In the genomic region with DNA sequence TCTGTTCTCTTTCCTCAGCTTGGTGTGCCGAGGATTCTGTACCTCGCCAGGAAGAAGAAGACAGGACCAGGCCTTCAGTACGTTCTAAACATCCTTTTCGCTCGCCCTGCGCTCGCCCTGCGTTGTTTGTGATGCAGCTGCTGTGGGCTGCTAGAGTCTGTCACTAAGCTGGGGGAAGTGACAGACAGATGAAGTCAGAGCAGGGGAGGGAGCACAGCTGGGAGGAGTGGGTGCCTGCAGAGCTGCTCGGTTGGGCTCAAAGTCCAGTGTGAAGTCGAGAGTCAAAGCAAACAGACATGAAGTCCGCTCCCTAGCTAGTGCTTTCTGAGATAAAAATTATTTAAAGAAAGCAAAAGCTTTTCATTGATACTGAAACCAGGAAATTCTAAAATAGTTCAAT, we compare ENCODE assay signal across 16 mouse cellular contexts. TPM values are rescaled to one million over a fixed set of nuclear protein-coding genes. Genes with fewer than 3 reads are reported as not detected.
A peak's percentile ranks its signal among the peaks of the same experiment; 100 is the strongest.
DNase-seq lines count a peak whose midpoint lies in the region; ATAC-seq lines count a peak whose summit lies in the region.
"Had no signal": no experiment of that assay in that cellular context is flagged by ENCODE, and none has a peak within 500 bp of the region (broad histone marks: within the 10 kb centered on the region; RNA-seq: fewer than 3 reads in every experiment).

No protein-coding gene starts in this region.

- WGBS in intestine, embryonic 14.5 days: 82% methylated on average over 11 of the region's 11 CpGs
- WGBS in liver, embryonic 16.5 days (ENCODE audit: insufficient replicate concordance): 69% methylated on average over 11 of the region's 11 CpGs

- H3K9me3 ChIP-seq in intestine, embryonic 14.5 days (ENCODE audit: control insufficient read depth, low read length): no peaks in the 10 kb centered on the region
- H3K9me3 ChIP-seq in liver, embryonic 16.5 days (replicated peaks; ENCODE audit: control insufficient read depth, low read length): no peaks in the 10 kb centered on the region
- H3K9me3 ChIP-seq: hindbrain, embryonic 13.5 days had no signal

- peak; percentile 5 for DNase-seq in adrenal gland, postnatal 10 days
- DNase-seq in adrenal gland, adult (ENCODE audit: inconsistent age in 2 of 2, low spot score in 1 of 2): no peak
- peak; percentile 59 for DNase-seq in intestine, embryonic 14.5 days (ENCODE audit: low spot score)
- DNase-seq in kidney, postnatal 4 days: peak; percentile 8 to 41
- DNase-seq in right cerebral cortex, adult 18-20 months: no peak
- no peak for DNase-seq in cerebellum, adult 11 months
- DNase-seq in frontal cortex, postnatal 10 days (ENCODE audit: low spot score in 2 of 2): no peak
- DNase-seq: cerebellum, adult 2 months; heart, adult 18-20 months; right cerebral cortex, postnatal 25 days; thymus, postnatal 25 days had no signal

- H3K36me3 ChIP-seq in intestine, embryonic 14.5 days (ENCODE audit: control insufficient read depth, insufficient read depth, low read length): peaks cover 73% of the 10 kb centered on the region
- H3K36me3 ChIP-seq in liver, embryonic 16.5 days (ENCODE audit: control insufficient read depth, insufficient read depth): peaks cover 14% of the 10 kb centered on the region

- H3K27ac ChIP-seq in intestine, embryonic 14.5 days (ENCODE audit: low read depth): no peak overlapping the region
- 0 out of 2 replicates have a peak overlapping the region, but pooled peaks have one; percentile 48 for H3K27ac ChIP-seq in liver, embryonic 16.5 days (ENCODE audit: low read length)
- H3K27ac ChIP-seq: hindbrain, embryonic 13.5 days had no signal

- peaks cover 5% of the 10 kb centered on the region; the same call in 1 of the 2 replicates for H3K4me1 ChIP-seq in intestine, embryonic 14.5 days (replicated peaks; ENCODE audit: control insufficient read depth, insufficient read depth, low read length)
- H3K4me1 ChIP-seq in liver, embryonic 16.5 days (ENCODE audit: control insufficient read depth, low read depth, low read length): no peaks in the 10 kb centered on the region; the same call in 1 of the 2 replicates

- H3K9ac ChIP-seq in intestine, embryonic 14.5 days (ENCODE audit: low read length): no peak overlapping the region
- no peak overlapping the region for H3K9ac ChIP-seq in liver, embryonic 16.5 days (ENCODE audit: low read depth, low read length)
- H3K9ac ChIP-seq: hindbrain, embryonic 13.5 days had no signal

- no peaks in the 10 kb centered on the region for H3K27me3 ChIP-seq in intestine, embryonic 14.5 days (replicated peaks; ENCODE audit: control insufficient read depth, insufficient read depth, low read length)
- H3K27me3 ChIP-seq in liver, embryonic 16.5 days (ENCODE audit: control insufficient read depth, insufficient read depth, low read depth, low read length): no peaks in the 10 kb centered on the region
- H3K27me3 ChIP-seq: hindbrain, embryonic 13.5 days had no signal

- no peak overlapping the region for H3K4me2 ChIP-seq in intestine, embryonic 14.5 days (ENCODE audit: low read length)
- H3K4me2 ChIP-seq in liver, embryonic 16.5 days (ENCODE audit: low read depth, low read length): no peak overlapping the region
- H3K4me2 ChIP-seq: hindbrain, embryonic 13.5 days; midbrain, embryonic 11.5 days had no signal

- no peak overlapping the region for H3K4me3 ChIP-seq in intestine, embryonic 14.5 days (ENCODE audit: low read depth, low read length)
- no peak overlapping the region for H3K4me3 ChIP-seq in liver, embryonic 16.5 days (ENCODE audit: low read depth, low read length)
- H3K4me3 ChIP-seq: erythroblast, embryonic 14.5 days; hindbrain, embryonic 13.5 days had no signal

- peak; percentile 78 for ATAC-seq in intestine, embryonic 14.5 days (replicated peaks; ENCODE audit: low FRiP score, low TSS enrichment, low read depth)
- peak; percentile 83 for ATAC-seq in liver, embryonic 16.5 days (ENCODE audit: low read depth)
- ATAC-seq: lung, postnatal 0 days had no signal

RNA-seq across cellular contexts. Expression of gene Zfp568, which starts 5.3 kb away (rescaled TPM):
- 10 to 100 TPM; 17.0 to 19.8 TPM for total RNA-seq in adrenal gland, postnatal 10 days (2021)
- polyA plus RNA-seq in intestine, embryonic 14.5 days (2014; fragmentation: Nextera tagmentation; extraction: Ambion mirVana): 19.5 and 22.6 TPM in 2 replicates
- polyA plus RNA-seq in liver, embryonic 16.5 days (2015; fragmentation: Nextera tagmentation; extraction: Ambion mirVana): 8.1 and 8.2 TPM in 2 replicates

RNA-seq across cellular contexts. Expression of gene Zfp74, which starts 35.1 kb away (rescaled TPM):
- total RNA-seq in adrenal gland, postnatal 10 days (2021): 10 to 100 TPM in 1 of 2 experiments, 1 to 10 TPM in 1; 7.3 to 11.4 TPM
- 12.8 and 14.7 TPM in 2 replicates for polyA plus RNA-seq in intestine, embryonic 14.5 days (2014; fragmentation: Nextera tagmentation; extraction: Ambion mirVana)
- 1.3 and 1.5 TPM in 2 replicates for polyA plus RNA-seq in liver, embryonic 16.5 days (2015; fragmentation: Nextera tagmentation; extraction: Ambion mirVana)

Comparison
In these comparisons a context has a peak if more than half of its experiments do, and no peak if none do; other contexts are left out.
1. DNase-seq: peak in adrenal gland, postnatal 10 days (single experiment), intestine, embryonic 14.5 days (single experiment) and kidney, postnatal 4 days (2 of 2); none in adrenal gland, adult (0 of 2), right cerebral cortex, adult 18-20 months (single experiment), cerebellum, adult 11 months (single experiment) and frontal cortex, postnatal 10 days (0 of 2).